Mouse (Mus musculus): ENCODE measurements around the gene AI464131. TPM values are rescaled to one million over a fixed set of nuclear protein-coding genes. Genes with fewer than 3 reads are reported as not detected.

Gene AI464131
- polyA plus RNA-seq, 1 experiment from 2014 or later = 8.3 TPM

DNA sequence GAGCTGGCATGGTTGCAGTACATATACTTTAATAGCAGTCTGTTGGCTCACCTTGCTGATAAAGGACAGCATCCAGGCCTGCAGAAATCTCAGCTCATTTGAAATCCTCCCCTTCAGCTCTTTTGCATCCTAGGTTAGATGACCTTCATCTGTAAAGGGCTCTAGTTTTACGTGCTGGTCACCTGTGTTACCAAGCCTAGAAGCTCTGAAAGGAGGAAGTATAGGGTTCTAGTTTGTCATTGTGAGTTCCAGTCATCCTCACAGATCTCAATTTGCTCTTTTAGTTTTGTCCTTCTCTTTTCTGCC, 31.5 kb downstream of the AI464131 start:
- no peak overlapping the region for H3K4me2 ChIP-seq (replicated peaks; ENCODE audit: low read depth, low read length)

DNA sequence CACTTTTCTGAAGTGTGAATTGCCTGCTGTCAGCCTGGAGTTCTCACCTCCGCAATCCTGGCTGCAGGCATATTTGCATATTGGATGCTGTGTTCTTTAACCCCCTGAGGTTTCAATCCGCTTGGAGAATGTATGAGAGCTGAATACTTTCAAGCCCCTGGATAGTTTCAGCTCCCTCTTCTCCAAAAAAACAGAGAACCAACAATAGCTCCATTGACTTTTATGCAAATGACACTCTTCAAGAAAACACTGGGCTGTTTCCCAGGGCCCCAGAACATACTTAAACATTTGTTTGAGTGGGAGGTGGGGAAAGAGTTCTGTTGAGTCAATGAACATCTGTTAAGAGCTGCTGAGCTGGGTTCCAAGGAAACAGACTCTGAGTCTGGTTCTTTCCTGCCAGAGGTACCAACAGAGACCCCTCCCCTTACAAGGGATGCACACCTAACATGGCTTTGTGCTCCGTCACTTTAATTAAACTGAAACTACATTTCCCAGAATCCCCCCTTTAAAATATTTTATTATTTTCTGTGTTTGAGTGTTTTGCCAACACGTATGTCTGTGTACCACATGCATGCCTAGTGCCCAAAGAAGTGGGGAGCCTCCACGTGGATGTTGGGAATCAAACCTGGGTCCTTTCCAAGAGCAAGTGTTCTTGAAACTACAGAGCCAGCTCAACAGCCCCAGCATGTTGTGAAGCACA, 32.0 kb downstream of the AI464131 start:
- Histone ChIP-seq H3K4me3 (ENCODE audit: low read depth, low read length) (no peak overlapping the region), H3K4me2 (replicated peaks; ENCODE audit: low read depth, low read length) (no peak overlapping the region), H3K27me3 (ENCODE audit: control insufficient read depth, insufficient read depth, low read length) (no peaks in the 10 kb centered on the region), H3K9me3 (ENCODE audit: control insufficient read depth, low read length) (no peaks in the 10 kb centered on the region), H3K4me1 (replicated peaks; ENCODE audit: control insufficient read depth, insufficient read depth, low read length) (no peaks in the 10 kb centered on the region), H3K9ac (ENCODE audit: low read depth, low read length) (no peak overlapping the region), H3K27ac (ENCODE audit: low read depth, low read length) (peak overlapping the region; percentile 65), H3K36me3 (ENCODE audit: control insufficient read depth, insufficient read depth, low read length) (no peaks in the 10 kb centered on the region)
- DNase-seq (ENCODE audit: low spot score) (peak; percentile 59), ATAC-seq (ENCODE audit: low FRiP score) (peak; percentile 75)
- WGBS = 31% methylated on average over 5 of the region's 5 CpGs

More for the DNA sequence above, 31.5 kb downstream of the AI464131 start:
- H3K36me3 ChIP-seq (ENCODE audit: control insufficient read depth, insufficient read depth, low read length) = no peaks in the 10 kb centered on the region
- H3K4me1 ChIP-seq (replicated peaks; ENCODE audit: control insufficient read depth, insufficient read depth, low read length) = no peaks in the 10 kb centered on the region
- peak overlapping the region; percentile 65 for H3K27ac ChIP-seq (ENCODE audit: low read depth, low read length)
- ATAC-seq (ENCODE audit: low FRiP score) = no peak
- H3K4me3 ChIP-seq (ENCODE audit: low read depth, low read length) = no peak overlapping the region
- H3K27me3 ChIP-seq (ENCODE audit: control insufficient read depth, insufficient read depth, low read length) = no peaks in the 10 kb centered on the region
- H3K9me3 ChIP-seq (ENCODE audit: control insufficient read depth, low read length) = no peaks in the 10 kb centered on the region
- DNase-seq (ENCODE audit: low spot score) = no peak
- 86% methylated on average over 1 of the region's 1 CpGs for WGBS
- H3K9ac ChIP-seq (ENCODE audit: low read depth, low read length) = no peak overlapping the region

DNA sequence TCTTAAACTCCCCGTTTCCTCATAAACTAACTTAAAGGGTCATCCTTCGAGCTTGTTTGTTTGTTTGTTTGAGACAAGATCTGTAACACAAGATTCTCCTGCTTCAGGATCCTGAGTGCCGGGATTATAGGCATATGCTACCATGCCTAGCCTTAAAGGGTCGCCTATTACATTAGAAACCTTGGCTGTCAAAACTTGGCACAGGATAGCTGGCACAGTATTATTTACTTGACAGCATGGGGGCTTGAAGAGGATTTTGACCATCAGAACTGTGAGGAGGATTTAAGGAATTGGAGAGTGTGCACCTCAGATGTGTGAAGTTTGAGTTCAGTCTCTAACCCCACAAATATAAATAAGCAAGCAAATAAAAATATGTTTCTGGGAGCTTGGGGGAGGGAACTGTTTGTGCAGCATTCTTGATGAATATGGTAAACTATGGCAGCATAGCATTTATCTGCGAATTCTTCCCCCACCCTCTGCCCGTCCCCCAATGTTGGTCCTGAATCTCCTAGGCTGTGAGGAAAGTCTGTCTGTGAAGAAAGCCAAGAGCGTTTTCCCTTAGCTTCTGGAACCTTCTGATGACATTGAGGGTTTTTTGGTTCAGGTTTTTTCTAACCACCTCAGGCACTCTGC, 32.7 kb downstream of the AI464131 start:
- DNase-seq (ENCODE audit: low spot score) = no peak
- Histone ChIP-seq H3K4me2 (replicated peaks; ENCODE audit: low read depth, low read length) (no peak overlapping the region), H3K4me1 (replicated peaks; ENCODE audit: control insufficient read depth, insufficient read depth, low read length) (no peaks in the 10 kb centered on the region), H3K4me3 (ENCODE audit: low read depth, low read length) (no peak overlapping the region), H3K27me3 (ENCODE audit: control insufficient read depth, insufficient read depth, low read length) (no peaks in the 10 kb centered on the region), H3K9me3 (ENCODE audit: control insufficient read depth, low read length) (no peaks in the 10 kb centered on the region), H3K9ac (ENCODE audit: low read depth, low read length) (no peak overlapping the region), H3K36me3 (ENCODE audit: control insufficient read depth, insufficient read depth, low read length) (no peaks in the 10 kb centered on the region), H3K27ac (ENCODE audit: low read depth, low read length) (peak overlapping the region; percentile 52)
- ATAC-seq (ENCODE audit: low FRiP score) = peak; percentile 4; the same call in 1 of the 2 replicates
- WGBS = 60% methylated on average over 7 of the region's 7 CpGs

DNA sequence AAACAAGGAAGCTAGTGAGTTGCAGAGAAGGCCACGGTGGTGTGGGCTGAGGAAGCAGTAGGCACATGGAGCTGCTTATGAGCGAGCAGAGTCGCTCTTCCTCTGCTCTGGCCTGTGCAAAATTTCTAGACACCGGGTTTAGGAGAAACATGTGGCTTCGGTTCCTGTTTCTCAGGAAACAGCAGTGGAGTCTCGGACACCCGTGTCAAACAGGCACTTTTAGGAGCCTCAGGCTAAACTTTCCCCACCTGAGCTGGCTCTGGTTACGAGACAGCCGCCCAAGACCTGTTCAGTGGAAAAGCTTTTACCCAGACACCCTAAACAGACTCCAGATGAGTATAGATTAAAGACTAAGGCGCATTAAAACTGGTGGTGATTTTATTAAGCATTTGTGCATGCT, 33.7 kb downstream of the AI464131 start:
- Histone ChIP-seq H3K9ac (ENCODE audit: low read depth, low read length) (no peak overlapping the region), H3K4me1 (replicated peaks; ENCODE audit: control insufficient read depth, insufficient read depth, low read length) (no peaks in the 10 kb centered on the region), H3K27me3 (ENCODE audit: control insufficient read depth, insufficient read depth, low read length) (no peaks in the 10 kb centered on the region), H3K36me3 (ENCODE audit: control insufficient read depth, insufficient read depth, low read length) (no peaks in the 10 kb centered on the region), H3K27ac (ENCODE audit: low read depth, low read length) (no peak overlapping the region; the same call in 1 of the 2 replicates), H3K9me3 (ENCODE audit: control insufficient read depth, low read length) (no peaks in the 10 kb centered on the region), H3K4me3 (ENCODE audit: low read depth, low read length) (no peak overlapping the region), H3K4me2 (replicated peaks; ENCODE audit: low read depth, low read length) (no peak overlapping the region)
- 80% methylated on average over 10 of the region's 10 CpGs for WGBS
- DNase-seq (ENCODE audit: low spot score) (no peak), ATAC-seq (ENCODE audit: low FRiP score) (no peak)

DNA sequence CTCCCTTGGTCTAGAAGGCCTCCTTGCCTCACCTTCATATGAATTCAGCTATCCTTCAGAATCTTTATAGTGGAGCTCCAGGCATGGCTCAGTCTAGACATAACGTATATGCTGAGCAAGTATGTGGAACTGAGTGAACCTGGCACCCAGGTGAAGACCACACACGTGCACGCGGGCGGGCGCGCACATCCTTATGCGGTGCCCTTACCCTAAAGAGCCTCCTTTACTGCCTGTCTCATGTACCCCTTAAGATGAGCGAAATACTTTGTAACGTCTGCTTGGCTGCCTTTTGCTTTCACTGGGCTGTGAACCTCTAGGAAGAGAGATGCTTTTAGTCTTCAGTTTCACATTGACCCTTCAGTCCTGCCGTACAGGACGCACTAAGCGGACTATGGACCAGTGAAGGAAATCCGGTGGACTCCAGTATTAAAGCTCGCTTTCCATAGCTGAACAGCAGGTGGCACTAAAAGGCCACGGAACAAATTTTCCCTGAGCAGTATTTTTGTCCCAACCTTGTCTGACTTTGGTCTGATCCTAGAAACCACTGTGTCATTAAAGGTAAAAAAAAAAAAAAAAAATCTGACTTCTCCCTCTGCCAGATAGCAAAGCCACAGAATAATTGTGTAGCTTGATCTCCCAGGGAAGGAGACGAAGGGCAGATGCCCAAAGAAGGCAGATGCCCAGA, 34.3 kb downstream of the AI464131 start:
- DNase-seq (ENCODE audit: low spot score) = peak; percentile 76
- no peak overlapping the region for H3K4me3 ChIP-seq (ENCODE audit: low read depth, low read length)
- no peak overlapping the region for H3K4me2 ChIP-seq (replicated peaks; ENCODE audit: low read depth, low read length)
- ATAC-seq (ENCODE audit: low FRiP score) = no peak
- H3K27ac ChIP-seq (ENCODE audit: low read depth, low read length) = no peak overlapping the region
- WGBS = 63% methylated on average over 17 of the region's 17 CpGs
- no peak overlapping the region for H3K9ac ChIP-seq (ENCODE audit: low read depth, low read length)
- H3K36me3 ChIP-seq (ENCODE audit: control insufficient read depth, insufficient read depth, low read length) = no peaks in the 10 kb centered on the region
- 0 out of 2 replicates have a peak, but pooled peaks cover 2% of the 10 kb centered on the region for H3K4me1 ChIP-seq (replicated peaks; ENCODE audit: control insufficient read depth, insufficient read depth, low read length)
- H3K9me3 ChIP-seq (ENCODE audit: control insufficient read depth, low read length) = no peaks in the 10 kb centered on the region
- H3K27me3 ChIP-seq (ENCODE audit: control insufficient read depth, insufficient read depth, low read length) = no peaks in the 10 kb centered on the region

DNA sequence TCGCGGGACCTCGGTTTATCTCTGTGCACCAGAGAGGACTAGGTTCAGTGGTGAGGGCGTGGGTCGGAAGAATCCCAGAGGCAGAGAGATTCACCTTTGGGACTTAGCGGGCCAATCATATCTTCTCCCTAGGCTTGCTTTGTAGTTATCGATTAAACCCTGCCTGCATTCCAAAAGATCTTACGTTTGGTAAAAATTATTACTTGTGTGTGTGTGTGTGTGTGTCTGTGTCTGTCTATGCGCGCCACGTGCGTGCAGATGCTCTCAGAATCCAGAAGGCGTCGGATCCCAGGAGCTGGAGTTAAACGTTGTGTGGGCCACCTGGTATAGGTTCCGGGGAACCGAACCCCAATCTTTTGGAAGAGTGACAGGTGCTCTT, 37.6 kb downstream of the AI464131 start:
- Histone ChIP-seq H3K4me2 (replicated peaks; ENCODE audit: low read depth, low read length) (peak overlapping the region; percentile 43), H3K27me3 (ENCODE audit: control insufficient read depth, insufficient read depth, low read length) (no peaks in the 10 kb centered on the region), H3K27ac (ENCODE audit: low read depth, low read length) (peak overlapping the region; percentile 36; the same call in 1 of the 2 replicates), H3K4me3 (ENCODE audit: low read depth, low read length) (peak overlapping the region; percentile 65), H3K36me3 (ENCODE audit: control insufficient read depth, insufficient read depth, low read length) (no peaks in the 10 kb centered on the region), H3K9me3 (ENCODE audit: control insufficient read depth, low read length) (no peaks in the 10 kb centered on the region), H3K9ac (ENCODE audit: low read depth, low read length) (peak overlapping the region; percentile 64), H3K4me1 (replicated peaks; ENCODE audit: control insufficient read depth, insufficient read depth, low read length) (0 out of 2 replicates have a peak, but pooled peaks cover 2% of the 10 kb centered on the region)
- 3% methylated on average over 17 of the region's 17 CpGs for WGBS
- ATAC-seq (ENCODE audit: low FRiP score) (no peak), DNase-seq (ENCODE audit: low spot score) (no peak)

DNA sequence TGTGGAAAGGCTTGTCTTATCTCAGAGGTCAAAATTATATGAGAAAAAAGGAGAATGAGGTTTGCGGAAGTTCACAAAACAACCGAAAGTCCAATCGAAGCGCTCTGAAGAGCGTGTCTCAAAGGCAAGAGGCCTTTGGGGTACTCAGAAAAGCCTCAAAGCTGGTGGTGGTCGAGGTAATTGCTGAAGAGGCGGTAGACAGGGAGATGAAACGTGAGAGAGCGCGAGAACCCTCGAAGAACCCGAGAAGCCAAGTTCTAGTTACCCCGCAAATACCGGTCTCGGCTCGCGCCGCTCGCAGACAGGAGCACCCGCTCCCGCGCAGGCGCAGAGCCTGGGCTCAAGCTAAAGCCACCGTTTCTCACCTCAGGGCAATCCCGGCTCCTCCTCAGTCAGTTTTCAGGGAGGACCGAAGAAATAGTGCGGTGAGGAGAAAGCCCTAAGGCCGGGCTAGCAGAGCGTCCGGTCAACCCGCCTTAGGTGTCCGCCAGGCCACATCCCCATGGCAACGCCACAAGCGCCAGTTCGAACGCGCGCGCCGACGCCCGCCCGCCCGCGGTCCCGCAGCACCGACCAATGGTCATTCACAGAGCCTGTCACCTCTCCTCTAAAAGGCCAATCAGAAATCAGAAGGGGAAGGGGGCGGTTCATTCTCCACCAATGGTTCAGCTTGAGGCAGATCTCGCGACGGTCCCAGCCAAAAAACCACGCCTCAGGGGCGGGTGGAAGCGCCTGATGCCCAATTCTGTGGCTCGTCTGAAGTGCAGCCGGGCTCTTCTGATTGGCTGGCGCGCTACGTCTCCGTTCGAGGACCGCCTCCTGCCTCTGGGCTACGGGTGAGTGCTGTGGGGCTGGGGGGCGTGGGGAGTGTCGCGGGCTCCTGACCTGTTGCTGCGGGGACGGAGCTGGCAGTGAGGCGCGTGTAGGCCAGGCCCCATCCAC, 38.3 kb downstream of the AI464131 start, which contains the start of the genes Kif24 and Nudt2:
Gene Kif24, minus strand, starts transcription at position 543 of the 942 bp plus-strand sequence.
Gene Nudt2, plus strand, starts transcription at position 807 of the 942 bp plus-strand sequence.
- Histone ChIP-seq H3K4me3 (ENCODE audit: low read depth, low read length) (peak within 1 kb of the TSS; percentile 65), H3K36me3 (ENCODE audit: control insufficient read depth, insufficient read depth, low read length) (no peaks in the 10 kb centered on the region), H3K9me3 (ENCODE audit: control insufficient read depth, low read length) (no peaks in the 10 kb centered on the region), H3K4me2 (replicated peaks; ENCODE audit: low read depth, low read length) (peak within 1 kb of the TSS; percentile 64), H3K4me1 (replicated peaks; ENCODE audit: control insufficient read depth, insufficient read depth, low read length) (0 out of 2 replicates have a peak, but pooled peaks cover 2% of the 10 kb centered on the region), H3K27ac (ENCODE audit: low read depth, low read length) (peak within 1 kb of the TSS; percentile 36), H3K9ac (ENCODE audit: low read depth, low read length) (peak within 1 kb of the TSS; percentile 64), H3K27me3 (ENCODE audit: control insufficient read depth, insufficient read depth, low read length) (no peaks in the 10 kb centered on the region)
- ATAC-seq (ENCODE audit: low FRiP score) (peak; percentile 98), DNase-seq (ENCODE audit: low spot score) (peak; percentile 98)
- WGBS = under 1% methylated on average over 70 of the region's 70 CpGs
